Mouse (Mus musculus): Measurements from ENCODE around the gene Tmem138. TPM values are rescaled to one million over a fixed set of nuclear protein-coding genes. Genes with fewer than 3 reads are reported as not detected.

Gene Tmem138
- polyA plus RNA-seq, 1 experiment from 2014 or later, result 35.0 TPM

DNA sequence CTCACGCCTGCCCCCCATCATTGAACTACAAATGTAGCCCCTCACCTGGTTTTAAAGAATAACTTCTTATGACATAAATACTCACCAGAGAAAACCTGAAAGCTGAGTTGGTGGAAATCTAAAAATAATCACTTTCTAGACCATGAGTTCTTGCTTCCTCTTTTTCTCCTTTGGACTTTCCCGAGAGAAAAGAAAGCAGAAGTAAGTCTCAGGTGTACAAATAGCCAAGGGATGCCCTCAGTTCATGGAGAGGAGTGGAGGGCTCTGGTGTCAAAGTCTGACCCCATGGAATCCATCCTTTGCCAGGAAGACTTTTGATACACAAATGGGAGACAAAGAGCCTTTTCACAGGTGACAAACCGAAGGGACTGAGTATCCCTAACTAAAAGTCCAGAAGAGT is 3.6 kb upstream of the Tmem138 start:
- 88% methylated on average over 3 of the region's 3 CpGs for WGBS

GRCm38 (mm10) chr19:10580102-10580501 is 2.9 kb upstream of the Tmem138 start:
- Histone ChIP-seq H3K4me2 (ENCODE audit: low read length) (no peak overlapping the region), H3K4me3 (replicated peaks; ENCODE audit: low read depth, low read length) (no peak overlapping the region), H3K27ac (no peak overlapping the region), H3K36me3 (ENCODE audit: insufficient read depth, low read length) (0 out of 2 replicates have a peak, but pooled peaks cover 2% of the 10 kb centered on the region), H3K4me1 (replicated peaks; ENCODE audit: insufficient read depth, low read length) (peaks cover 5% of the 10 kb centered on the region; the same call in 1 of the 2 replicates), H3K9me3 (replicated peaks; ENCODE audit: low read length) (no peaks in the 10 kb centered on the region), H3K9ac (ENCODE audit: low read depth, low read length) (no peak overlapping the region), H3K27me3 (ENCODE audit: insufficient read depth, low read length) (no peaks in the 10 kb centered on the region)
- DNase-seq (ENCODE audit: low spot score) (no peak), ATAC-seq (replicated peaks; ENCODE audit: low FRiP score, low read depth) (no peak)
- no peak for TF ChIP-seq CTCF (IDR thresholded peaks at IDR 0.05; ENCODE audit: low read depth)
- 78% methylated on average over 3 of the region's 3 CpGs for WGBS

More for the DNA sequence above, 3.6 kb upstream of the Tmem138 start:
- Histone ChIP-seq H3K4me1 (replicated peaks; ENCODE audit: insufficient read depth, low read length) (peaks cover 5% of the 10 kb centered on the region; the same call in 1 of the 2 replicates), H3K4me2 (ENCODE audit: low read length) (no peak overlapping the region), H3K9ac (ENCODE audit: low read depth, low read length) (no peak overlapping the region), H3K27me3 (ENCODE audit: insufficient read depth, low read length) (no peaks in the 10 kb centered on the region), H3K36me3 (ENCODE audit: insufficient read depth, low read length) (no peaks in the 10 kb centered on the region), H3K4me3 (replicated peaks; ENCODE audit: low read depth, low read length) (no peak overlapping the region), H3K9me3 (replicated peaks; ENCODE audit: low read length) (no peaks in the 10 kb centered on the region), H3K27ac (no peak overlapping the region)
- no peak for TF ChIP-seq CTCF (IDR thresholded peaks at IDR 0.05; ENCODE audit: low read depth)
- DNase-seq (ENCODE audit: low spot score) (no peak), ATAC-seq (replicated peaks; ENCODE audit: low FRiP score, low read depth) (no peak)

DNA sequence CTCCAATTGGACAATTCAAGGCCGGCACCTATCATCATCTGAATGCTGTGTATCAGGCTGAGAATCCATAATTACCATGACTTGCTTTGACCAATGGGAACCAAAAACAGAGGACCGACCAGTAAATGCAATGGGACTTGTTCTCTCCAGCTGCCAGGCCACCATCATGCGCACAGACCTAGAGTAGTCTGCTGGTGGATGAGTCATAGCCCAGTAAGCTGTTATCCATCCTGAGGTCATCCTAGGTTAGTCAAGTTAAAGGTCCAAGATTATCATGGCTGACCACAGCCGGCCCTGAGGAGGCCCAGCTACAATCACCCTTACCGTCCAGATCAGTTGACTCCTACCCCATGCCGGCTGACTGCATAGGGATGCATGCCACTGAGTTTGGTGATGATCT is 7.5 kb downstream of the Tmem138 start:
- ATAC-seq (replicated peaks; ENCODE audit: low FRiP score, low read depth), result no peak; the same call in 1 of the 2 replicates
- no peaks in the 10 kb centered on the region for H3K4me1 ChIP-seq (replicated peaks; ENCODE audit: insufficient read depth, low read length)
- no peak for DNase-seq (ENCODE audit: low spot score)
- H3K4me3 ChIP-seq (replicated peaks; ENCODE audit: low read depth, low read length), result no peak overlapping the region
- H3K9me3 ChIP-seq (replicated peaks; ENCODE audit: low read length), result no peaks in the 10 kb centered on the region
- peaks cover 40% of the 10 kb centered on the region for H3K36me3 ChIP-seq (ENCODE audit: insufficient read depth, low read length)
- WGBS, result 96% methylated on average over 6 of the region's 6 CpGs
- no peaks in the 10 kb centered on the region for H3K27me3 ChIP-seq (ENCODE audit: insufficient read depth, low read length)
- H3K9ac ChIP-seq (ENCODE audit: low read depth, low read length), result no peak overlapping the region
- no peak overlapping the region for H3K27ac ChIP-seq
- TF ChIP-seq CTCF (IDR thresholded peaks at IDR 0.05; ENCODE audit: low read depth), result no peak
- H3K4me2 ChIP-seq (ENCODE audit: low read length), result no peak overlapping the region

DNA sequence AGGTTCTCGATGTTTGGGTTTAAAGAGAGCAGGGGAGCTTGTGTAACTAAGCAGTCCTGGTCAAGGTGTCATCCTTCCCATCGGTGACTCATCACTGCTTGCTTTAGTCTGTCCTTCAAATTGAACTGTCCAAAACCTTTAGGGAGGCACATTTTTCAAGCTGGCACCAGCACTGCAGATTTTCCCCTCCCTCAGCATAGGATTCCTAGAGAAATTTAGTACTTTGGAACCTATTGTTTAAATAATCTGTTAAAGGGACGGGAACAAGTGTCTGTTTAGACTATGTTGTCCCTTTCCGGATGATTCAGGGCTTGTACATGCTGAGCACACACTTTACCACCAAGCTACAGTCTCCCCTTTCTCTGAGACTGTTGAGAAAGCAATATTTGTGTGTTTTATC is 11.9 kb downstream of the Tmem138 start:
- no peak for TF ChIP-seq CTCF (IDR thresholded peaks at IDR 0.05; ENCODE audit: low read depth)
- Histone ChIP-seq H3K27ac (no peak overlapping the region), H3K4me2 (ENCODE audit: low read length) (no peak overlapping the region), H3K9me3 (replicated peaks; ENCODE audit: low read length) (no peaks in the 10 kb centered on the region), H3K4me3 (replicated peaks; ENCODE audit: low read depth, low read length) (no peak overlapping the region), H3K4me1 (replicated peaks; ENCODE audit: insufficient read depth, low read length) (no peaks in the 10 kb centered on the region), H3K9ac (ENCODE audit: low read depth, low read length) (no peak overlapping the region), H3K36me3 (ENCODE audit: insufficient read depth, low read length) (peaks cover 13% of the 10 kb centered on the region; the same call in 1 of the 2 replicates), H3K27me3 (ENCODE audit: insufficient read depth, low read length) (no peaks in the 10 kb centered on the region)
- WGBS, result 76% methylated on average over 4 of the region's 4 CpGs
- ATAC-seq (replicated peaks; ENCODE audit: low FRiP score, low read depth) (no peak), DNase-seq (ENCODE audit: low spot score) (no peak)

GRCm38 (mm10) chr19:10564278-10564677 is 12.9 kb downstream of the Tmem138 start:
- no peak overlapping the region for H3K4me2 ChIP-seq (ENCODE audit: low read length)
- no peak for ATAC-seq (replicated peaks; ENCODE audit: low FRiP score, low read depth)
- no peaks in the 10 kb centered on the region for H3K27me3 ChIP-seq (ENCODE audit: insufficient read depth, low read length)
- H3K9ac ChIP-seq (ENCODE audit: low read depth, low read length), result no peak overlapping the region
- no peak overlapping the region for H3K27ac ChIP-seq
- no peak for TF ChIP-seq CTCF (IDR thresholded peaks at IDR 0.05; ENCODE audit: low read depth)
- WGBS, result 75% methylated on average over 6 of the region's 6 CpGs
- no peak overlapping the region for H3K4me3 ChIP-seq (replicated peaks; ENCODE audit: low read depth, low read length)
- DNase-seq (ENCODE audit: low spot score), result no peak
- H3K9me3 ChIP-seq (replicated peaks; ENCODE audit: low read length), result no peaks in the 10 kb centered on the region
- H3K4me1 ChIP-seq (replicated peaks; ENCODE audit: insufficient read depth, low read length), result no peaks in the 10 kb centered on the region
- H3K36me3 ChIP-seq (ENCODE audit: insufficient read depth, low read length), result 0 out of 2 replicates have a peak, but pooled peaks cover 3% of the 10 kb centered on the region

GRCm38 (mm10) chr19:10562351-10562750 is 14.8 kb downstream of the Tmem138 start:
- peak overlapping the region; percentile 81 for H3K27ac ChIP-seq
- no peaks in the 10 kb centered on the region for H3K4me1 ChIP-seq (replicated peaks; ENCODE audit: insufficient read depth, low read length)
- H3K9ac ChIP-seq (ENCODE audit: low read depth, low read length), result no peak overlapping the region
- no peak for TF ChIP-seq CTCF (IDR thresholded peaks at IDR 0.05; ENCODE audit: low read depth)
- H3K4me2 ChIP-seq (ENCODE audit: low read length), result no peak overlapping the region
- H3K36me3 ChIP-seq (ENCODE audit: insufficient read depth, low read length), result no peaks in the 10 kb centered on the region
- H3K9me3 ChIP-seq (replicated peaks; ENCODE audit: low read length), result no peaks in the 10 kb centered on the region
- 72% methylated on average over 5 of the region's 5 CpGs for WGBS
- DNase-seq (ENCODE audit: low spot score) (no peak), ATAC-seq (replicated peaks; ENCODE audit: low FRiP score, low read depth) (no peak)
- H3K27me3 ChIP-seq (ENCODE audit: insufficient read depth, low read length), result no peaks in the 10 kb centered on the region
- H3K4me3 ChIP-seq (replicated peaks; ENCODE audit: low read depth, low read length), result no peak overlapping the region

All from kidney, postnatal 0 days (tissue).